In genomic region chr6:85459621-85460020, GRCm38 (mm10) we compare ENCODE assay signal across 34 mouse cellular contexts. TPM values are rescaled to one million over a fixed set of nuclear protein-coding genes. Genes with fewer than 3 reads are reported as not detected.
DNase-seq lines count a peak whose midpoint lies in the region; TF ChIP-seq lines count a peak whose summit lies in the region.
"Had no signal": no experiment of that assay in that cellular context is flagged by ENCODE, and none has a peak within 500 bp of the region (broad histone marks: within the 10 kb centered on the region; RNA-seq: fewer than 3 reads in every experiment).

No protein-coding gene starts in this region.

- H3K27ac ChIP-seq in heart, adult 2 months = no peak overlapping the region
- H3K27ac ChIP-seq in left cerebral cortex, adult 2 months = no peak overlapping the region
- H3K27ac ChIP-seq: embryonic facial prominence, embryonic 10.5 days; embryonic facial prominence, embryonic 13.5 days; forebrain, embryonic 12.5 days; forebrain, embryonic 15.5 days; heart, embryonic 10.5 days; heart, embryonic 13.5 days; hindbrain, embryonic 12.5 days had no signal

- DNase-seq in heart, adult 2 months = no peak
- no peak for DNase-seq in heart, postnatal 10 days
- DNase-seq in left cerebral cortex, adult 2 months (ENCODE audit: extremely low spot score in 1 of 2, low spot score in 2 of 2) = no peak
- no peak for DNase-seq in left cerebral cortex, postnatal 25 days (ENCODE audit: low spot score in 2 of 2)
- peak; percentile 51 for DNase-seq in 3T3-L1 (ENCODE audit: low read depth, low spot score)
- no peak for DNase-seq in urinary bladder, postnatal 36 days (ENCODE audit: low spot score in 2 of 2)
- DNase-seq: adrenal gland, adult 2 months; adrenal gland, postnatal 14 days; B cell, adult 2 months; cerebellum, adult 11 months; cerebellum, adult 2 months; cerebellum, adult 9-11 months; cerebellum, postnatal 36 days; embryo, embryonic 11 days; gastrocnemius, postnatal 25 days; heart, adult 18-20 months had no signal

- peaks cover 3% of the 10 kb centered on the region; the same call in 1 of the 2 replicates for H3K79me2 ChIP-seq in heart, adult 2 months (replicated peaks; ENCODE audit: control insufficient read depth, insufficient read depth, low read length)

- peak; percentile 11; the same call in 1 of the 2 replicates for TF ChIP-seq CTCF in heart, adult 2 months (IDR thresholded peaks at IDR 0.05)
- peak; percentile 23 for TF ChIP-seq CTCF in left cerebral cortex, adult 2 months (IDR thresholded peaks at IDR 0.05)

- no peak for TF ChIP-seq EP300 in heart, adult 2 months (IDR thresholded peaks at IDR 0.05; ENCODE audit: insufficient read depth, low read depth, low read length)

- H3K4me1 ChIP-seq in heart, adult 2 months (ENCODE audit: control insufficient read depth, insufficient read depth, low read length) = peaks cover 3% of the 10 kb centered on the region; the same call in 1 of the 2 replicates

- no peak overlapping the region for H3K9ac ChIP-seq in heart, adult 2 months (ENCODE audit: low read depth, low read length)
- H3K9ac ChIP-seq: embryonic facial prominence, embryonic 13.5 days; forebrain, embryonic 12.5 days; forebrain, embryonic 15.5 days; heart, embryonic 13.5 days; hindbrain, embryonic 12.5 days had no signal

- no peaks in the 10 kb centered on the region for H3K27me3 ChIP-seq in heart, adult 2 months (ENCODE audit: control insufficient read depth, insufficient read depth, low read length)
- H3K27me3 ChIP-seq: CH12.LX; embryonic facial prominence, embryonic 13.5 days; forebrain, embryonic 12.5 days; forebrain, embryonic 15.5 days; heart, embryonic 13.5 days; hindbrain, embryonic 12.5 days had no signal

- H3K4me3 ChIP-seq in heart, adult 2 months = no peak overlapping the region
- no peak overlapping the region for H3K4me3 ChIP-seq in left cerebral cortex, adult 2 months
- H3K4me3 ChIP-seq: embryonic facial prominence, embryonic 10.5 days; embryonic facial prominence, embryonic 13.5 days; erythroblast, embryonic 14.5 days; forebrain, embryonic 12.5 days; forebrain, embryonic 15.5 days; heart, embryonic 10.5 days; heart, embryonic 13.5 days; hindbrain, embryonic 12.5 days had no signal

- WGBS in heart, adult 2 months = 82% methylated on average over 2 of the region's 2 CpGs

- TF ChIP-seq POLR2A in heart, adult 2 months (IDR thresholded peaks at IDR 0.05; ENCODE audit: insufficient read depth, low read depth, low read length) = no peak

- no peaks in the 10 kb centered on the region for H3K36me3 ChIP-seq in heart, adult 2 months (ENCODE audit: control insufficient read depth, insufficient read depth, low read length)

- intact Hi-C loops in heart, adult 2 months (cut with DNase I) = loop anchor here (5.0 to 10.0 kb wide), 2 partner anchors 128 to 455 kb away; partner anchors contain the start of genes Alms1, Nat8f1 and Tprkb
- intact Hi-C loops in heart, postnatal 10 days (cut with DNase I) = loop anchor here (10.0 kb wide), 1 partner anchor 445 kb away; the partner anchor contains the start of gene Nat8f4
- intact Hi-C loops in left cerebral cortex, adult 2 months (cut with DNase I) = no loop called here
- intact Hi-C loops in left cerebral cortex, postnatal 25 days (cut with DNase I) = loop anchor here (10.0 kb wide), 1 partner anchor 455 kb away; the partner anchor contains the start of genes Nat8f1 and Tprkb

RNA-seq across cellular contexts. Expression of gene Pradc1, which starts 7.9 kb away (rescaled TPM):
- total RNA-seq in heart, adult 2 months (2021) = 10 to 100 TPM in 1 of 2 experiments, 1 to 10 TPM in 1; 8.9 to 11.0 TPM
- polyA plus RNA-seq in heart, adult 2 months (2012; rRNA removed) = 22.4 and 22.7 TPM in 2 replicates
- total RNA-seq in heart, postnatal 10 days (2021) = 10 to 100 TPM; 17.9 to 19.4 TPM
- 10 to 100 TPM; 25.3 to 26.0 TPM for total RNA-seq in left cerebral cortex, adult 2 months (2021)
- 10 to 100 TPM; 25.6 to 28.5 TPM for total RNA-seq in left cerebral cortex, postnatal 25 days (2021)

RNA-seq across cellular contexts. Expression of gene Cct7, which starts 8.3 kb away (rescaled TPM):
- total RNA-seq in heart, adult 2 months (2021) = 100 to 1,000 TPM; 144 to 159 TPM
- 83.7 and 133 TPM in 2 replicates for polyA plus RNA-seq in heart, adult 2 months (2012; rRNA removed)
- 100 to 1,000 TPM; 160 to 172 TPM for total RNA-seq in heart, postnatal 10 days (2021)
- total RNA-seq in left cerebral cortex, adult 2 months (2021) = 100 to 1,000 TPM; 200 to 226 TPM
- total RNA-seq in left cerebral cortex, postnatal 25 days (2021) = 100 to 1,000 TPM; 206 to 214 TPM

RNA-seq across cellular contexts. Expression of gene Smyd5, which starts 27.8 kb away (rescaled TPM):
- total RNA-seq in heart, adult 2 months (2021) = 10 to 100 TPM in 1 of 2 experiments, 1 to 10 TPM in 1; 8.1 to 13.6 TPM
- 13.1 and 13.9 TPM in 2 replicates for polyA plus RNA-seq in heart, adult 2 months (2012; rRNA removed)
- total RNA-seq in heart, postnatal 10 days (2021) = 10 to 100 TPM; 11.1 to 12.5 TPM
- total RNA-seq in left cerebral cortex, adult 2 months (2021) = 10 to 100 TPM; 48.8 to 52.7 TPM
- total RNA-seq in left cerebral cortex, postnatal 25 days (2021) = 10 to 100 TPM; 38.6 to 39.4 TPM

RNA-seq across cellular contexts. Expression of gene Noto, which starts 35.9 kb away (rescaled TPM):
- total RNA-seq in heart, adult 2 months (2021) = not detected
- polyA plus RNA-seq in heart, adult 2 months (2012; rRNA removed) = not detected in 2 replicates
- not detected for total RNA-seq in heart, postnatal 10 days (2021)
- not detected for total RNA-seq in left cerebral cortex, adult 2 months (2021)
- not detected for total RNA-seq in left cerebral cortex, postnatal 25 days (2021)
- total RNA-seq: adrenal gland, adult 2 months; adrenal gland, postnatal 14 days; adrenal gland, postnatal 4 days; CH12.LX; gastrocnemius, adult 8-10 months; gastrocnemius, postnatal 25 days; heart, adult 18-20 months; heart, postnatal 25 days; hematopoietic stem cell, adult 5-6 weeks had no signal
- polyA plus RNA-seq: adrenal gland, adult 2 months; cerebellum, adult 2 months; cortical plate, adult 2 months; embryonic facial prominence, embryonic 10.5 days; embryonic facial prominence, embryonic 13.5 days; erythroblast, embryonic 14.5 days; forebrain, embryonic 12.5 days; forebrain, embryonic 15.5 days; G1E; gonadal fat pad, adult 2 months; heart, embryonic 10.5 days; heart, embryonic 13.5 days; heart, embryonic 16.5 days; hindbrain, embryonic 12.5 days; hindbrain, embryonic 16.5 days had no signal

RNA-seq across cellular contexts. Expression of gene Fbxo41, which starts 43.2 kb away (rescaled TPM):
- total RNA-seq in heart, adult 2 months (2021) = under 1 TPM in 1 of 2 experiments, not detected in 1; 0.02 TPM
- polyA plus RNA-seq in heart, adult 2 months (2012; rRNA removed) = 0.02 and 0.03 TPM in 2 replicates
- not detected for total RNA-seq in heart, postnatal 10 days (2021)
- 100 to 1,000 TPM; 101 to 102 TPM for total RNA-seq in left cerebral cortex, adult 2 months (2021)
- 100 to 1,000 TPM; 109 to 112 TPM for total RNA-seq in left cerebral cortex, postnatal 25 days (2021)
- total RNA-seq: gastrocnemius, adult 8-10 months; gastrocnemius, postnatal 25 days; heart, adult 18-20 months; heart, postnatal 25 days; hematopoietic stem cell, adult 5-6 weeks had no signal
- polyA plus RNA-seq: erythroblast, embryonic 14.5 days; G1E; heart, embryonic 16.5 days had no signal
